Mouse (Mus musculus): ENCODE data around the gene Dcst2.
A peak's percentile ranks its signal among the peaks of the same experiment; 100 is the strongest.

Gene Dcst2

DNA sequence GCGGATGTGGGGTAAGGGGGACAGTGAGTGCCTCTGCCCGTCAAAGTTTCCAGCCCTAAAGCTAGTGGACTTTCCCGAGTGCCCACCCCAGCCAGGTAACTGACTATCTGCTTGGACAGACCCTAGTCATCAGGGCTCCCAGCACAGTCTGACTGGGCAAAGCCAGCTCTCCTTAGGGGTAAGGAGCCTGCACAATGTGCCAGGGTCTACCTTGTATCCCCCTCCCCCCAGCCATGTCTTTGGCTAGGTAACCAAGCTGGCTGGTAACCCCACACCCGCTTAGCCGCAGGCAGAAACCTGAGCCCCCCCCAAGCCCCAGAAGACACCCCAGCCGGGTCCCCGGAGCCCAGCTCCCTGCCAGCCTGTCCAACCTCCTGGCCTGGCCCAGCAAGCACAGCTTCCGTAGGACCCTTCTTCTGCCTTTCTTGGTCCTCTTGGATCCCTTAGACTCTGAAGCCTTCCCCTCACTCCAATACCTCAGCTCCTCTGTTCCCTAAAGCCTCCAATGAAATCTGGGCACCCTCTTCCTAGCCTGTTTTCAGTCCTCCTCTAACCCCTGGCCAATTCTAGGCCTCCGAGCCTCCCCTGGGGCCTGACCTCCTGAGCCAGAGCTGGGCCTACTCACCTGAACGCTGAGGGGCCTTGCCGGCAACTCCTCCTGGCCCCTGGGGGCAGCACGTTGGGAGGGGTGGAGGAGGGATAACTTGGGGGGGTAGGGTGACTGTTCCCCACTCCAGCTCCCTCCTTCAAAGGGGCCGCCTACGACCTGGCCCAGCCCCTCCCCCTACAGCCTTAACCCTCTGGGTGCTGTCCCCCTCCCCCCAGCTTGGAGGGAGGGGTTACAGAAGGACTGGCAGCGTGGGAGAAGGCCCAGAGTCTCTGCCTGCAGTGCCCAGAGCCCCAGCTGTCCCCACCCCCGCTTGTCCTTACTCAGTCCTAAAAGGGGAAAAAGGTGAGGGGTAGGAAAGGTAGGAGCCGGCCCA is 25.0 kb downstream of the Dcst2 start:
- no peak for DNase-seq (ENCODE audit: extremely low read depth, insufficient read length, low spot score)

DNA sequence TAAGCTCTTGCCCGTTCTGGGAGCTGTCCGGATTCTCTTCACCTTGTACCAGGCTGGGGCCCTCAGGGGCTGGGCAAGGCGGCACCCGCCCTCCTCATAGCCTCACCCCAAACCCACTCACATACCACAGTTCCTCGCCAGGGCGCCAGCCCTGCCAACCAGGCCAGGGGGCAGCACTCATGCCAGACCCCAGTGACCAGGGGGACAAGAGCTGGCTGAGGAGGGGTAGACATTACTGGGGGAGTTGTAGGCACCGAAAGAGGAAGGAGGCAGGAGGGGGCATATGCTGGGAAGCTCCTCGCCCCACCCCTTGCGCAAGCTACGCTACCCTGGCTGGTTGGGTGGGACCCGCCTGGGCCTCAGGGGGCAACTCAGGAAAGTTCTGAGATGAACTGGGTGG is 25.9 kb downstream of the Dcst2 start:
- no peak for DNase-seq (ENCODE audit: extremely low read depth, insufficient read length, low spot score)

DNA sequence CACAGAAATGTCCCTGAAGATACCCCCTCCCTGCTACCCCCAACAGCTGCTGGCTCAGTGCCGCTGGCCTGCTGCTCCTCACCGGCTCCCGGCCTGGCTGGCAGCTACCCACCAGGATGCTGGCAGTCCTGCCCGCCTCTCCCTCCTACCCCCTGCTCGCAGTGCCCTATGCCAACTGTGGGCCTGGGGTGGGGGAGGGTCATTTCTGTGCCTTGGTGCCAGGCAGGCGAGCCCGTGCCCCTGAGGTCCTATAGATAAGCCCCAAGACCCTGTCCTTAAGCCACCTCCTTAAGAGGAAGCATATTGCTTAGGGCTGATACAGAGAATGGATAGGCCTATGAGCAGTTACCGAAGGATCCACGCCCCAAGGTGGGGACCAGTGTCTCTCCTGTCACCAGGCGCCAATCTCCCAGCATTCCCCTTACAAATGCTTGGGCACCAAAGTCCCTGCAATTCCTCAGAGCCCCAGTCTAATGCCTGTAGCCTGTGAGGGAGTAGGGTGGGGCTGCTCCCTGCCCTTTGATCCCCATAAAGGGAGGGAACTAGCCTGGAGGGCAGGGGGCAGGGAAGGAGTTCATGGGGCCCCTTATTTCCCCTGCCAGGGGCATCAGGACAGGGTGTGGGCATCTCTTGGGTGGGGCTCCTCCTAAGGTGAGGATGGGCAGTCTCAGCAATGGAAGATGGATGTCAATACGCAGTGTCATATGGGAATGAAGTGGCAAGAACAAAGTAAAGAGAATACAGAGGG is 26.5 kb downstream of the Dcst2 start:
- DNase-seq (ENCODE audit: extremely low read depth, insufficient read length, low spot score), result peak; percentile 66

DNA sequence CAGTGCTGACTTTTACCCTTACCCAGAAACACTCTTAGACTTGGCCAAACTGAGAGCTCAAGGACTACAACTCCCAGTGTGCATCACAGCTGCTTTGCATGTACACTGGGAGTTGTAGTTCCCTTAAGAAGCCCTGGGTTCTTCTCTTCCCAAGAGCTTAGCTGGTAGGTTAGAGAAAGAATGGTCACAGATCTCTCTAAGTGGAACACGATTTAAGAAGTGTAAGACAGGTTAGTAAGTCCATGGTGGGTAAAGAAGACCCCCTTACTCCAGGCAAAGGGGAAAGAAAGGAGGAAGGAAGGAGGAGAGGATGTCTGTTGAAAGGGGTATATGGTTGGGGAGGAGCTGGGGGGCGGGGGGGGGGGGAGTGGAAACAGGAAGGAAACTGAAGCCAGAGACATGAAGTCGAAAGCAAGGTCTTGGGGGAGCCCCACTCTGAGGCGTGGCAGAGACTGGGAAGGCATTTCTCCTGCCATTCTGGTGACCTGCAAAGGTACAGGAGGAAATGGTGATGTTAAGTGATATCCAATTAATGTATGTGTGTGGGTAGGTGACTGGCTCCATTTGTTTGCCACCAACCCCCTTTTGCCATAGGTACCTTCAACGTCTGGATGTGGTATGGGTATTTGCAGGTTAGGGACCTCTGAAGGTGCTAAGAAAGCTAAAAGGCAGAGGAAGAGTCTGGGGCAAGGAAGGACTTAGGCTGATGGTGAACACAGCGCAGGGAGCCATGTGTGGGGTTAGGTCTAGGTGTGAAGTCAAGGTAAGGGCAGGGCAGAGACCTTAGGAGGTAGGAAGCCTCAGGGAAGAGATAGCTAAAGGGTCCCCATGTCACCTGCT is 27.3 kb downstream of the Dcst2 start:
- DNase-seq (ENCODE audit: extremely low read depth, insufficient read length, low spot score), result no peak

DNA sequence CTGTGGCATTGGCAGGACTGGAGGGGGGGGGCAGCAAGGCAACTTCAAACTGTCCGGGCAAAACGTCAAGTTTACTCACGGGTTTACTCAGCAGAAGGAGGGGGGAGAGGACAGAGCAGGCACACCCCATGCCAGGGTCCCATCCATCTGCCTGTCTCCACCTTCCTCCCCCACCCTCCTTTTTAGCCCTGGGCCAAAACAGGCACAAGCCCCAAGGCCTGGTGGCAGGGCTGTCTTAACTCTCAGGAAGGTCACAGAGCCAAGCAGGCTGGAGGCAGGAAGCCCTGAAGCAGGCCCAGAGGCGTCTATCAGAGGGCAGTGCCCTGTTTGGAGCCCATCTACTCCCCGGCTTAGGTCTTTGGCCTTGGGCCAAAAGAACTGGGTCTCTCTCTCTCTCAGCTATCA is 28.3 kb downstream of the Dcst2 start:
- DNase-seq (ENCODE audit: extremely low read depth, insufficient read length, low spot score), result peak; percentile 77

DNA sequence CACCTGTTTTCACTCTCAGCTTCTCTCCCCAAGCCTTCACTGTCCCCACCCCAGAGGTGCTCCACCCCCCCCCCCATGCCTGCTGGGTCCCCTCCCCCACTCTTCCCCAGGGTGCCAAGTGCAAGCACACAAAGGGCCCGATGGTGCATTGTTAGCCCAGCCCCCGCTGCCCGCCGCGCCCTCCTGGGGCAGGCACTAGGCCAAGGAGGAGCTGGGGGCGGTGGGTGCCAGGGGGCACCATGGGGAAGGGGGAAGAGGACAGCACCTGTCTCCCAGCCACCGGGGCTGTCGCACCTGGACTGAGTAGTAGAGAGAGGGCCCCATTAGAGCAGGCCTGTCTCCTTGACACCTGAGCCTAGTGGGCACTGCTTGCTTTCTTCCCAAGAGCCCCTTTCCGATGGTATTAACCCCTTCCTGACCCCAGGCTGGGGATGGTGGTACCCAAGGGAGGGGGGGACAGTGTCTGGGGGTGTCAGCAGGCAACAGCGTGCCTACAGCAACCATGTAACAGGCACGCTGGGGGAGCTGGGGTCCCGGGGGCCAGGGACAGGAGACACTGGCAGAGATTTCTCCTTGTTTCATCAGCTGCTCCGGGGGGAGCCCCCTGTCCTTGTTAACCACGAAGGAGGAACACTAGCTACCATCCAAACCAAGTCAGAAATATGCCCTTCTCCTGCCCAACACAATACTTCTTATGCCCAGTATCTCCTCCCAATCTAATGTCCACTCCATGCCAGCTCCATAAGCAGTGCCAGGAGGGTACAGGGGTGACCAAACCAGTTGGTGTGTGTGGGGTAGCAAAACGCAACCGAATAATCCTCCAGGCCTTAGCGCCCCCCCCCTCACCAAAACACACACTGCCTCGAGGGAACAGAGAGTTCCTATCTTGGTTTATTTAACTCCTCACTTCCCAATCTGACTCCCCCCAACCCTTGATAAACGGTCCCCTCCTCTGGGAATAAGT is 29.2 kb downstream of the Dcst2 start:
- DNase-seq (ENCODE audit: extremely low read depth, insufficient read length, low spot score), result peak; percentile 50

DNA sequence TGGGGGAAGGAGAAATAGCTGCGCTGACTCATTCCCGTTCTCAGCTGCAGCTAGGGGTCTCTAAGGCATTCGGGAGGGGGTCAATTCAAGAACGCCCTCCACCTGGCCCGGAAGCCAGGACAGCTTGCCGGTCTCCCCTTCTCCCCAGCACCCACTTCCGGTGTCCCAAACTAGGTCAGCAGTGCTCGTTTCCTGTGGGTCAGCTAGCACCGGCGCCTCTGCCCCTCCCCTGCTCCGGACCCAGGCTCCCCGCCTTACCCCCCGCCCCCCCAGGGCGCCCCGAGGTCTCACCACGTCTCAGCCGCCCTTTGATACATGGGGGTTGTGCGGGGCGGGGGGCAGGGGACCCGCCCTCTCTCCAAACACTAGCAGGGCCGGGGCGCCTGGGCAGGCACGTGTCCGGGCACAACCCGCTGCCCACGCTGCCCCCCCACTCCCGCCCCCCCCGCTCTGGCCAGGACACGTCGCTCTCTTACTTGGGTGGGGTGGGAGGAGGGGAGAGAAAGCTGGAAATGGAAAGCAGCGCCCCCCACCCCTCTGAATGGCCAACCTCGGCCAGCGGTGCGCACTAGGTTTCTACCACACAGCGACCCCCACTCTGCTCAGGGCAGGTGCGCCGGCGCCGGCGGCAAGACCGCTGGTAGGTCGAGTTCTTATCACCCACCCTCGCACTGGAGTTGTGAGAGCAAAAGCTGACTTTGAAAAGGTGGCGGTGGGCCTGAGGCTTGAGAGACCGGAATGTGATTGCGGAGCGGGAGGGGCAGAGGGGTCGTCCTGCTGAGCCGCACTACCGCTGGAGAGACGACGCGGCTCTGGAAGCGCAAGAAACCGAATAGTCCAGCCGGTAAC is 30.1 kb downstream of the Dcst2 start:
- DNase-seq (ENCODE audit: extremely low read depth, insufficient read length, low spot score), result peak; percentile 86

DNA sequence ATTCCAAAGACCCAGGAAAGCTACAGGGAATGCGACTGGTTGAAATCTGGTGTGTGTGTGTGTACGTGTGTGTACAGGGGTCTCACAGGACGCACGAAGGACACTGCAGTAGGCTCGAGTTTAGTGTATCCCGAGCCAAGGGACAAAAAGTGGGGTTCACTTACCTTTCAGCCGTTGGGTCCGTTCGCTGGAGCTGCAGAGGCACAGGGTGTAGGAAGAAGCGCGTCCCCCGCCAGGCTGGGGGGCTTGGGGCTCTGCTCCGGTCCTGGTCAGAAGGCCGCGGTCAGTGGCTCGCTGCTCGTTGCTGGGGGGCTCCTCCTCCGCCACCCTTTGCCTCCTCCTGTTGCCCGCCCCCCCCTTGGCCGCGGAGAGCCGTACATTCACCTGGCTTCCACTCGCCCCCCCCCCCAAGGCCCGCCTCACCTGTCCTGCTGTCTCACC is 31.1 kb downstream of the Dcst2 start:
- peak; percentile 64 for DNase-seq (ENCODE audit: extremely low read depth, insufficient read length, low spot score)

DNA sequence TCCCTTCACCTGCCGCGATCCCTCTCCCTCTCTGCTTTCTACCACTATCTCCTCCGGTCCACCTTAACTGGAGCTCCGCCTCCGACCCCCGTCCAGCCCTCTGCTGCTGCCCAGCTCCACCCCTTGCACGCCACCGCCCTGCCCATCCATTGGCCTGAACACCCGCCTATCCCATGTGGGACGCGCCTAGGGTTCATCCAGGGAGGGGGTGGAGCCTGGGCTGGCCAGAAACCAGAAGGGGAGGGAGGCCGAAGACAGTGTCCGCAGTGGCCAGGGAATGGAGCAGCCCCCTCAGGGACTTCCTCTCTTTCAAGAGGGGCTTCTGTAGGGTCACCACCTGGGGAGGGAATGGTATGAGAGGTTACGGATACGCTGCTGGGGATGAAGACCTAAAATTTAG is 31.8 kb downstream of the Dcst2 start:
- DNase-seq (ENCODE audit: extremely low read depth, insufficient read length, low spot score), result peak; percentile 96

DNA sequence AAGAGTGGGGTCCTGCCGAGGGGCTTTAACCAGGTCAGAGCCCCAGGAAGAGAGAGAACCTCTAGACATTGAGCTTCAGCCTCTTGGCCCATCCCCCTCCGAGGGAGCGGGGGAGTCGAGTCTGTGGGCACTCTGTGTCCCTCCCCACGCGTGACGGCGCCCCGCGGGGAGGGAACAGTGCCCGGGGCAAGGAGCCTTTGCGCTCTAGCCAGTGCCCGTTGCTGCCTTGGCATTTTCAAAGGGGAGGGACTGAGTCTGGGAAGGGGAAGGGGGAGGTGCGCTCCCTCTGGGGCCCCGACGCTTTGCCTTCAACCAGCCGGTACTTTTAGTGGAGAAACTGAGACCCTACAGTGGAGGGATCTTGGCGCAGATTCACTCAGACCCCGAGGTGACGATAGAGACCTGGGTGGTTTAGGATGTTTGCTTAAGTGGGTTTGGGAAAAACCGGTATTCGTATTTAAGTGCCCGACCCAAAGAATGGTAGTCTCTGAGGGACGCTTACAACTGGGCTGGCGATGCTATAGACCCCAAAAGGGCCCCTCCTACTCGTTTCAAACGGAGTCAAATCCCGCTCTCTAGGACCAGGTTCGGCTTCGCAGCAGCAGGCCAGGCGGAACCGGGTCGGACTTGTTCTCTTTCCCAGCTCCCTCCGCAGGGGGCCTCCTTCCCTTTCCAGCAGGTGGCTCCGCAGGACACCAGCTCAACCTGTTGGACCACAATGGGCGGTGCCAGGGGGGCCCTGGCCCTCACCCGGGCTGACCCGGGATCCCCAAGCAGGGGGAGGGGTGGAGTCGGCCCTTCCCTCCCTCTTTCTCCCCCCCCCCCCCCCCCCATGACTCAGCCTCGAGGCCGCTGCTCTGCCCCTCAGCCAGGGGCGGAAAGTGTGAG is 32.5 kb downstream of the Dcst2 start, which contains the start of gene Zbtb7b:
TSS of gene Zbtb7b (minus strand) at position 771 of the 888 bp plus-strand sequence.
- peak; percentile 87 for DNase-seq (ENCODE audit: extremely low read depth, insufficient read length, low spot score)

DNA sequence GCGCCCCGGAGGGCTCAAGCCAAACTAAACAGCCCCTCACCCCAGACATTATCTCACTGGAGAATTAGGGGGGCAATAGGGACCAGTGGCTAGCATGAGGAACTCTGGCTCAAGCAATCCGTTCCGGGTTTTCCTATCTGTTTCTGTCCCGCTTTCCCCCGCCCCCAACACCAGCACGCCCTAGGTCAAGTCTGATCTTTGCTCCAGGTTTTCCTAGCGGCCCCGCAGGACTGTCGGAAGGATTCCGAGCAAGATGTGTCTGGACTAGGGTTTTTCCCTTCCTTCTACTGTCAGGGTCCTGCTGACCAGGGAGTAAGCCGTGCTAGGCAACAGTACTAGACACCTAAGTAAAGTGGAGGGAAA is 33.1 kb downstream of the Dcst2 start:
- DNase-seq (ENCODE audit: extremely low read depth, insufficient read length, low spot score), result no peak

DNA sequence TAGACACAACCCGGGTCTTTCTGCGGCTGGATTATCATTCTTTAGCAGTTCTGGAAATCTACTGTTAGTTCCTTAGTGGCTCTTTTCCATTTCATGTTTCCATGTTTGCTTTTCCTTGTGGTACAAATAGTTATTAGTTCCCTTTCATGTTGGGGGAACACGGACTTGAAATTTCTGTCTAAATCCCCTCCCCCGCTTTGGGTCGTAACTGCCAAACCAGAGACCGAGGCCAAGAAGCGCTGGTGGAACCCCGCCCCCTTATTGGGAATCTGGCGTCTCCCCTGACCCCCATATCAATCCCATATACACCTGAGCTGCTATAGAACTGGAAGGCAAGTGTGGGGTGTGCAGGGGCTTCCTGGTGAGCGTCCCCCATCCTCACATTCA is 33.6 kb downstream of the Dcst2 start:
- DNase-seq (ENCODE audit: extremely low read depth, insufficient read length, low spot score), result no peak

DNA sequence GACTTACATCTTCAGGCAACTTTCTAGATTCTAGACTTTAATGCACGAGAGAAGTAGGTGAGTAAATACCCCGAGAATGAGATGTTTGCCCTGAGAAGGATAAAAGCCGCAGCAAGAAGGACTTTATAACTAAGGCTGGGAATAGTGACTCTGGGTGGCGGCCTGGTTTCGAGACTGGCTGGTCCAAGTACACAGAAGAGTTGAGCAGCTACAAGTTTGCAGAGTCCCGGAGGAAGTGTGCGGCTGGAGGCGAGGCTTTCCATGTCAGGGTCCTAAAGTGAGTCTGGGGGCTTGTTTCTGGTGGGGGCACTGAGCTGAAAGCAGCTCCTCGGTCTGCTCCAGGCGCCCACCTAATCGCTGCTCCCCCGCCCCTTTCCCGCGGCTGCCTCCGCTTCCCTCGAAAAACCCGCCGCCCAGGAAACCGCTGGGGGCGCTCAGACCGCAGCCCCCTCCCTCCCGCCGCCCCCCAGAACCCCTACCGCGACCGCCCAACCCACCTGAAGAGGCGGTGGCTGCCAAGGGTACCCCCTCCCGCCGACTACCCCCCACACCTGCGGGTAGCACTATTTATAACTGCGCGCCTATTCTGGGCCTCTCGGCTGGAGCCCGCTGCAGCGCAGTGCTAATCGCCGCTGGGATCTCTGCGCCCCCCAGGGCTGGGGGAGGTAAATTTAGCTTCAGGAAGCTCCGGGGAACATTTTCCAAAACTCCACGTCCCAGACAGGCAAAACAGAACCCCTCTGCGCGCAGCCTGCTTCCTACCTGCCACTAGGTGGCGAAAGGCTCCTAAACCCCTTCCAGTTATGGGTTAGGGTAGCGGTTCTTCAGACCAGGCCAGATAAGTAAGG is 34.3 kb downstream of the Dcst2 start:
- DNase-seq (ENCODE audit: extremely low read depth, insufficient read length, low spot score), result peak; percentile 62

DNA sequence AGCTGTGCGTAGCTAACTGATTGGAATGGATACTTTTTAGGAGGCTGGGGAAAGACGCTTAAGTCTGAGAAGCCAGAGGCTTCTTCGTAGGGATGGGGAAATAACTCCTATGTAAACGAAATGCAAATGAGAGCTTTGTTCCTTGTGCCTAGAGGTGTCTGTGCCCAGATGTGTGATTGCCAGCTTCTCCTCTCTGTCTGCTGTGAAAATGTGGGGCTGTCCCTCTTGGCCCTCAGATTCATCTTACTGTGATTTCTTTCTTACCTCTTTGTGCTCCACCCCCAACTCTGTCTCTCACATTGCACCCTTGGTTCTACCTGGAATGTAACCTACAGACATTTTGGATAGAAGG is 34.9 kb downstream of the Dcst2 start:
- no peak for DNase-seq (ENCODE audit: extremely low read depth, insufficient read length, low spot score)

DNA sequence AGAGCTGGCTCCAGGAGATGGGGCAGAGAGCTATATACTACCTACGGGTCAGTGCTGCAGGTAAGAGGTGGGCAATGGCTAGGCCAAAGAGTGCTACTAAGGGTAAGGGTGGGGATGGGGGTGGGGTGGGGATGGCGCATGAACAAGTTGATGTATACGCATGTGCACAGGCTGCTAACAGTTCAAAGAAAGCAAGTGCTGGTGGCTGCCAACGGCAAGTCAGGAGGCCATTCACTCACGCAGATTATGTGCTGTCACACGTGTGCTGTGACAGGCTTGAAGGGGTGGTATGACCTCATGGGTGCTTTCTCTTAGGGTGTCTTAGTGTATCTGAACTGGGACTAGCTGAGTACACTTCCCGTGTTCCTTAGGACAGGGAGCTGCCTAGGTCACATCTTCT is 39.6 kb downstream of the Dcst2 start:
- DNase-seq (ENCODE audit: extremely low read depth, insufficient read length, low spot score), result no peak

DNA sequence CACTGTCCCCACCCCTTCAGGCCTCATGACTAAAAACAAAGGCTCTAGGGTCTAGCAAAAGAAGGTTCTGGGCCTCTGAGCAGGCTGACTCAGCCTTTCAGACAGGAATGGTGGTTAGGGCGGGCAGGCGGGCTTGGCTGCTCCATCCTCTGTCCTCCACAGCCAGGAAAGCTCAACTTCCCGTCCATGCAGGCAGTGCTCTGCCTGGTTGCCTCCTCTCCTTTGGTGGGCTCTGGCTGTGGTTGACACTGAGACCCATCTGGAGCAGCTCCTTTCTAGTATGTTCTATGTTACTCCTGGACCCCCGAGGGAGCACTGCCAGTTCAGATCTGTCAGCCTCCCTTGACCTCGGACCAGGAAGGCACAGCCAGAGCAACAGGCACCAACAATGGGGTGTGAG is 40.9 kb downstream of the Dcst2 start, which contains the start of gene Lenep:
TSS of gene Lenep (minus strand) at position 101 of the 400 bp plus-strand sequence.
- DNase-seq (ENCODE audit: extremely low read depth, insufficient read length, low spot score), result no peak

DNA sequence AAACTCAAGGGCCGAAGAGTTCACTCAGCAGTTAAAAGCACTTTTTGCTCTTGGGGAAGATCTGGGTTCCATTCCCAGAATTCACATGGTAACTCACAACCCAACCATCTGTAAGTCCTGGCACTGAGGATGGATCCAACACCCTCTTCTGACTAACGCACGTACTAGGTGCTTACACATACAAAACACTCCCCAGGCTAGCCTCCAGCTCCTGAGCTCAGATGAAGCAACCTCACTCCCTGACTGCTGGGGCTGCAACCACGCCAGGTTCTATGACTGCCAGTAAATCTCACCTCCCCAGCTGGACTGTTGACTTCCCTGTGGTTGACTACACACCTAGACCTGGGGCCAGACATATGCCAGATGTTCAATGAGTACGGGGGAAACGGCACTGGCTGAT is 45.1 kb downstream of the Dcst2 start:
- DNase-seq (ENCODE audit: extremely low read depth, insufficient read length, low spot score), result no peak

Data from 3134 (cell line).